8 mouse cellular contexts compared by ENCODE assay signal in genomic region chr7:30972426-30973250, GRCm38 (mm10). TPM values are rescaled to one million over a fixed set of nuclear protein-coding genes. Genes with fewer than 3 reads are reported as not detected.
DNase-seq lines count a peak whose midpoint lies in the region; ATAC-seq and TF ChIP-seq lines count a peak whose summit lies in the region.

No protein-coding gene starts in this region.

- H3K9me3 ChIP-seq in forebrain, embryonic 15.5 days, result no peaks in the 10 kb centered on the region
- H3K9me3 ChIP-seq in liver, embryonic 14.5 days (ENCODE audit: control insufficient read depth, low read length), result no peaks in the 10 kb centered on the region
- no peaks in the 10 kb centered on the region for H3K9me3 ChIP-seq in stomach, embryonic 15.5 days

- peak overlapping the region; percentile 33 for H3K9ac ChIP-seq in forebrain, embryonic 15.5 days (replicated peaks)
- H3K9ac ChIP-seq in liver, embryonic 14.5 days (replicated peaks), result peak overlapping the region; percentile 18; the same call in 1 of the 2 replicates
- H3K9ac ChIP-seq in stomach, embryonic 15.5 days, result peak overlapping the region; percentile 39

- H3K4me3 ChIP-seq in spleen, adult 2 months (ENCODE audit: extremely low read depth, insufficient read depth, insufficient read length), result peak overlapping the region; percentile 20; the same call in 1 of the 2 replicates
- peak overlapping the region; percentile 38 for H3K4me3 ChIP-seq in forebrain, embryonic 15.5 days
- peak overlapping the region; percentile 43 to 51 for H3K4me3 ChIP-seq in liver, embryonic 14.5 days (ENCODE audit: insufficient read depth in 1 of 2, low read depth in 2 of 2, low read length in 2 of 2)
- peak overlapping the region; percentile 51 for H3K4me3 ChIP-seq in stomach, embryonic 15.5 days (replicated peaks)

- DNase-seq in spleen, adult 2 months (ENCODE audit: low read depth in 1 of 2, low spot score in 2 of 2), result no peak
- DNase-seq in spleen, adult 18-20 months, result no peak
- no peak for DNase-seq in liver, embryonic 14.5 days (ENCODE audit: low read depth in 3 of 3, low spot score in 3 of 3)
- no peak for DNase-seq in left cerebral cortex, postnatal 25 days (ENCODE audit: low spot score in 2 of 2)
- no peak for DNase-seq in spleen, postnatal 10 days (ENCODE audit: low spot score in 2 of 2)
- DNase-seq in testis, postnatal 10 days (ENCODE audit: low spot score), result no peak

- peaks cover 8% of the 10 kb centered on the region; the same call in 1 of the 2 replicates for H3K4me1 ChIP-seq in spleen, adult 2 months (ENCODE audit: control insufficient read depth, insufficient read depth, insufficient read length)
- peaks cover 14% of the 10 kb centered on the region for H3K4me1 ChIP-seq in forebrain, embryonic 15.5 days
- no peaks in the 10 kb centered on the region for H3K4me1 ChIP-seq in liver, embryonic 14.5 days (replicated peaks; ENCODE audit: control insufficient read depth in 2 of 2, insufficient read depth in 2 of 2, low read length in 1 of 2)
- 0 out of 2 replicates have a peak, but pooled peaks cover 6% of the 10 kb centered on the region for H3K4me1 ChIP-seq in stomach, embryonic 15.5 days

- H3K36me3 ChIP-seq in spleen, adult 2 months (ENCODE audit: control insufficient read depth, insufficient read depth, low read length), result no peaks in the 10 kb centered on the region
- no peaks in the 10 kb centered on the region for H3K36me3 ChIP-seq in forebrain, embryonic 15.5 days
- no peaks in the 10 kb centered on the region for H3K36me3 ChIP-seq in liver, embryonic 14.5 days (replicated peaks; ENCODE audit: control insufficient read depth, insufficient read depth, low read depth)
- no peaks in the 10 kb centered on the region for H3K36me3 ChIP-seq in stomach, embryonic 15.5 days

- peak; percentile 59 for ATAC-seq in forebrain, embryonic 15.5 days (replicated peaks)
- ATAC-seq in liver, embryonic 14.5 days (ENCODE audit: insufficient read depth), result peak; percentile 26
- ATAC-seq in stomach, embryonic 15.5 days (ENCODE audit: insufficient read depth, low FRiP score, low read depth), result peak; percentile 31

- TF ChIP-seq EP300 in liver, embryonic 14.5 days (IDR thresholded peaks at IDR 0.05; ENCODE audit: low read depth), result no peak

- intact Hi-C loops in left cerebral cortex, postnatal 25 days (cut with DNase I), result no loop called here

- H3K4me2 ChIP-seq in forebrain, embryonic 15.5 days (replicated peaks), result peak overlapping the region; percentile 63
- peak overlapping the region; percentile 64 for H3K4me2 ChIP-seq in liver, embryonic 14.5 days (ENCODE audit: low read depth)
- peak overlapping the region; percentile 67 for H3K4me2 ChIP-seq in stomach, embryonic 15.5 days

- TF ChIP-seq POLR2A in spleen, adult 2 months (IDR thresholded peaks at IDR 0.05; ENCODE audit: low read depth, low read length), result no peak

- WGBS in spleen, adult 2 months, result 28% methylated on average over 41 of the region's 41 CpGs
- WGBS in forebrain, embryonic 15.5 days, result 4% methylated on average over 41 of the region's 41 CpGs
- 8% methylated on average over 41 of the region's 41 CpGs for WGBS in liver, embryonic 14.5 days (ENCODE audit: insufficient replicate concordance)
- 4% methylated on average over 41 of the region's 41 CpGs for WGBS in stomach, embryonic 15.5 days

- peaks cover 3% of the 10 kb centered on the region; the same call in 1 of the 2 replicates for H3K27me3 ChIP-seq in spleen, adult 2 months (ENCODE audit: control insufficient read depth, insufficient read depth, low read length)
- peaks cover 11% of the 10 kb centered on the region for H3K27me3 ChIP-seq in forebrain, embryonic 15.5 days
- H3K27me3 ChIP-seq in liver, embryonic 14.5 days (ENCODE audit: control insufficient read depth, insufficient read depth, low read length), result peaks cover 11% of the 10 kb centered on the region
- H3K27me3 ChIP-seq in stomach, embryonic 15.5 days (replicated peaks), result 0 out of 2 replicates have a peak, but pooled peaks cover 9% of the 10 kb centered on the region

- H3K27ac ChIP-seq in spleen, adult 2 months (ENCODE audit: insufficient read depth, low read length), result no peak overlapping the region
- no peak overlapping the region for H3K27ac ChIP-seq in forebrain, embryonic 15.5 days (replicated peaks)
- H3K27ac ChIP-seq in liver, embryonic 14.5 days, result no peak overlapping the region
- H3K27ac ChIP-seq in stomach, embryonic 15.5 days, result peak overlapping the region; percentile 73

- TF ChIP-seq CTCF in spleen, adult 2 months (IDR thresholded peaks at IDR 0.05; ENCODE audit: extremely low read depth, insufficient read depth, insufficient read length, insufficient replicate concordance), result no peak
- TF ChIP-seq CTCF in liver, embryonic 14.5 days (IDR thresholded peaks at IDR 0.05; ENCODE audit: low read depth), result no peak

RNA-seq across cellular contexts. Expression of gene Lsr, which starts 0.6 kb away (rescaled TPM):
- 7.5 and 9.4 TPM in 2 replicates for polyA plus RNA-seq in spleen, adult 2 months (2012; rRNA removed)
- polyA plus RNA-seq in forebrain, embryonic 15.5 days (2015; fragmentation: Nextera tagmentation; extraction: Ambion mirVana), result 16.0 and 20.0 TPM in 2 replicates
- 14.3 and 17.4 TPM in 2 replicates for polyA plus RNA-seq in liver, embryonic 14.5 days (2012; rRNA removed)
- polyA plus RNA-seq in liver, embryonic 14.5 days (2014; fragmentation: Nextera tagmentation; extraction: Ambion mirVana), result 15.1 and 16.0 TPM in 2 replicates
- 102 and 116 TPM in 2 replicates for polyA plus RNA-seq in stomach, embryonic 15.5 days (2015; fragmentation: Nextera tagmentation; extraction: Ambion mirVana)
- total RNA-seq in left cerebral cortex, postnatal 25 days (2021), result 1 to 10 TPM; 8.8 to 9.9 TPM

RNA-seq across cellular contexts. Expression of gene Fam187b, which starts 1.0 kb away (rescaled TPM):
- 0.35 and 0.63 TPM in 2 replicates for polyA plus RNA-seq in spleen, adult 2 months (2012; rRNA removed)
- polyA plus RNA-seq in forebrain, embryonic 15.5 days (2015; fragmentation: Nextera tagmentation; extraction: Ambion mirVana), result 0.34 and 0.62 TPM in 2 replicates
- polyA plus RNA-seq in liver, embryonic 14.5 days (2012; rRNA removed), result 1.5 and 2.0 TPM in 2 replicates
- polyA plus RNA-seq in liver, embryonic 14.5 days (2014; fragmentation: Nextera tagmentation; extraction: Ambion mirVana), result 2.5 and 2.6 TPM in 2 replicates
- polyA plus RNA-seq in stomach, embryonic 15.5 days (2015; fragmentation: Nextera tagmentation; extraction: Ambion mirVana), result 8.7 and 9.7 TPM in 2 replicates
- not detected for total RNA-seq in left cerebral cortex, postnatal 25 days (2021)

RNA-seq across cellular contexts. Expression of gene Usf2, which starts 16.0 kb away (rescaled TPM):
- polyA plus RNA-seq in spleen, adult 2 months (2012; rRNA removed), result 151 and 196 TPM in 2 replicates
- polyA plus RNA-seq in forebrain, embryonic 15.5 days (2015; fragmentation: Nextera tagmentation; extraction: Ambion mirVana), result 24.8 and 28.9 TPM in 2 replicates
- 34.1 and 50.6 TPM in 2 replicates for polyA plus RNA-seq in liver, embryonic 14.5 days (2012; rRNA removed)
- 9.1 and 10.2 TPM in 2 replicates for polyA plus RNA-seq in liver, embryonic 14.5 days (2014; fragmentation: Nextera tagmentation; extraction: Ambion mirVana)
- 19.9 and 22.9 TPM in 2 replicates for polyA plus RNA-seq in stomach, embryonic 15.5 days (2015; fragmentation: Nextera tagmentation; extraction: Ambion mirVana)
- 100 to 1,000 TPM; 139 to 144 TPM for total RNA-seq in left cerebral cortex, postnatal 25 days (2021)

RNA-seq across cellular contexts. Expression of gene Hamp, which starts 28.8 kb away (rescaled TPM):
- polyA plus RNA-seq in spleen, adult 2 months (2012; rRNA removed), result 0.82 TPM in 1 of 2 replicates, not detected in the other
- polyA plus RNA-seq in forebrain, embryonic 15.5 days (2015; fragmentation: Nextera tagmentation; extraction: Ambion mirVana), result not detected in 2 replicates
- 17.2 and 22.5 TPM in 2 replicates for polyA plus RNA-seq in liver, embryonic 14.5 days (2012; rRNA removed)
- 12.0 and 29.7 TPM in 2 replicates for polyA plus RNA-seq in liver, embryonic 14.5 days (2014; fragmentation: Nextera tagmentation; extraction: Ambion mirVana)
- polyA plus RNA-seq in stomach, embryonic 15.5 days (2015; fragmentation: Nextera tagmentation; extraction: Ambion mirVana), result 0.39 and 1.8 TPM in 2 replicates
- total RNA-seq in left cerebral cortex, postnatal 25 days (2021), result not detected

RNA-seq across cellular contexts. Expression of gene Hamp2, which starts 48.2 kb away (rescaled TPM):
- polyA plus RNA-seq in spleen, adult 2 months (2012; rRNA removed), result 15.6 and 18.2 TPM in 2 replicates
- polyA plus RNA-seq in forebrain, embryonic 15.5 days (2015; fragmentation: Nextera tagmentation; extraction: Ambion mirVana), result not detected in 2 replicates
- not detected in 2 replicates for polyA plus RNA-seq in liver, embryonic 14.5 days (2012; rRNA removed)
- not detected in 2 replicates for polyA plus RNA-seq in liver, embryonic 14.5 days (2014; fragmentation: Nextera tagmentation; extraction: Ambion mirVana)
- polyA plus RNA-seq in stomach, embryonic 15.5 days (2015; fragmentation: Nextera tagmentation; extraction: Ambion mirVana), result 0.62 TPM in 1 of 2 replicates, not detected in the other
- not detected for total RNA-seq in left cerebral cortex, postnatal 25 days (2021)
